Mouse (Mus musculus): ENCODE results near the gene Enho. TPM values are rescaled to one million over a fixed set of nuclear protein-coding genes. Genes with fewer than 3 reads are reported as not detected.

Enho gene
- polyA plus RNA-seq, 1 experiment from 2014 or later, result 10.8 TPM

Other genes with a start within 250 kb of the Enho start
- gene Kif24, start 175.4 kb downstream of the Enho start, polyA plus RNA-seq (2015; fragmentation: Nextera tagmentation; extraction: Ambion mirVana), result 5.2 and 6.8 TPM in 2 replicates
- gene Nudt2, start 175.2 kb downstream of the Enho start, polyA plus RNA-seq (2015; fragmentation: Nextera tagmentation; extraction: Ambion mirVana), result 61.4 and 62.3 TPM in 2 replicates
- gene AI464131, start 137.2 kb downstream of the Enho start, polyA plus RNA-seq (2015; fragmentation: Nextera tagmentation; extraction: Ambion mirVana), result 8.1 and 9.4 TPM in 2 replicates
- gene 1110017D15Rik, start 123.0 kb downstream of the Enho start, polyA plus RNA-seq (2015; fragmentation: Nextera tagmentation; extraction: Ambion mirVana), result 0.28 and 0.55 TPM in 2 replicates
- 2.3 TPM in 2 replicates for gene Fam219a, start 70.8 kb downstream of the Enho start, polyA plus RNA-seq (2015; fragmentation: Nextera tagmentation; extraction: Ambion mirVana)
- gene Dnaic1, start 70.5 kb downstream of the Enho start, polyA plus RNA-seq (2015; fragmentation: Nextera tagmentation; extraction: Ambion mirVana), result 5.6 and 5.8 TPM in 2 replicates
- gene Cntfr, start 56.8 kb upstream of the Enho start, polyA plus RNA-seq (2015; fragmentation: Nextera tagmentation; extraction: Ambion mirVana), result 5.1 and 6.4 TPM in 2 replicates
- 127 and 129 TPM in 2 replicates for gene Il11ra1, start 59.7 kb upstream of the Enho start, polyA plus RNA-seq (2015; fragmentation: Nextera tagmentation; extraction: Ambion mirVana)
- gene Rpp25l, start 73.2 kb upstream of the Enho start, polyA plus RNA-seq (2015; fragmentation: Nextera tagmentation; extraction: Ambion mirVana), result 58.8 and 65.0 TPM in 2 replicates
- gene Dctn3, start 82.8 kb upstream of the Enho start, polyA plus RNA-seq (2015; fragmentation: Nextera tagmentation; extraction: Ambion mirVana), result 122 and 131 TPM in 2 replicates
- gene Arid3c, start 90.8 kb upstream of the Enho start, polyA plus RNA-seq (2015; fragmentation: Nextera tagmentation; extraction: Ambion mirVana), result not detected in 2 replicates
- gene Galt, start 114.9 kb upstream of the Enho start, polyA plus RNA-seq (2015; fragmentation: Nextera tagmentation; extraction: Ambion mirVana), result 64.8 and 70.9 TPM in 2 replicates
- 94.7 and 108 TPM in 2 replicates for gene Sigmar1, start 115.8 kb upstream of the Enho start, polyA plus RNA-seq (2015; fragmentation: Nextera tagmentation; extraction: Ambion mirVana)
- gene Ccl27a, start 133.9 kb upstream of the Enho start, polyA plus RNA-seq (2015; fragmentation: Nextera tagmentation; extraction: Ambion mirVana), result 30.5 and 31.9 TPM in 2 replicates